Mouse (Mus musculus): ENCODE data around the gene Fcer1g. TPM values are rescaled to one million over a fixed set of nuclear protein-coding genes. Genes with fewer than 3 reads are reported as not detected.

The Fcer1g gene
- polyA plus RNA-seq, 1 experiment from 2014 or later, result 32.0 TPM

DNA sequence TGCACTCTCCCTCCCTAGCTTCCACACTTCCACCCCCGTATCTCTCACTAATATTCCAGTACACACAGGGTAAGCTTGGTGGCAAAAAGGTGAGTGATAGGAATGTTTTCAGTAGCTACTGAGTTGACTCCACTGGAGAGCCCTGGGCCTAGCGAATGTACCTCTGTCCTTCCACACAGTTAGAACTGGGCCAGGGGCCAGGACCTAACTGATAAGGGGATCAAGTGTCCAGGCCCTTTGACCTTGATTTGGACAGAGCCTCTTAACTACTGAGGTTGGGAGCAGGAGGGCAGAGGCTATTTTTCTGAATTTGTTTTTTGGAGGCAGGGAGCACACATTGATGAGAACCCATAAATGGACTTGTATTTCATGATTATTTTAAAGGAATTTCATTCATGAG lies 10.4 kb downstream of the Fcer1g start:
- Histone ChIP-seq H3K4me2 (no peak overlapping the region), H3K27ac (replicated peaks) (no peak overlapping the region), H3K9me3 (replicated peaks) (no peaks in the 10 kb centered on the region), H3K4me1 (peaks cover 18% of the 10 kb centered on the region), H3K27me3 (replicated peaks) (no peaks in the 10 kb centered on the region), H3K36me3 (peaks cover 14% of the 10 kb centered on the region), H3K9ac (replicated peaks) (no peak overlapping the region), H3K4me3 (replicated peaks) (no peak overlapping the region)
- ATAC-seq (ENCODE audit: low FRiP score), result no peak
- 88% methylated on average over 2 of the region's 2 CpGs for WGBS

DNA sequence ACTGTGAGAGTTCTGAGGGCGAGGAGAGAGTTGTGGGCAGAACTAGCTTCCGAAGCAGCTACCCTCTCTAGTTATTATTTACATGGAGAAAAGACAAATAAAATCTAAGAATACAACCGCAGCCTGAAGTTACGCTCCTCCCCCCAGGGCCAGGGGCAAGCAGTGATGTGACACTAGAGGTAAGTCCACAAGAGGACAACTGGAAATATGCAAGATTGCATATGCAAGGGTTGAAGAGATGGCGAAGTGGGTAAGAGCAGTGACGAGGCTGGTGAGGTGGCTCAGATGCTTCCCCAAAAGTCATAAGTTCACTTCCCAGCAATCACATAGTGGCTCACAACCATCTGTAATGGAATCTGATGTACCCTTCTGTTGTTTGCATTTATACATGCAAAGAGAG lies 11.0 kb downstream of the Fcer1g start:
- Histone ChIP-seq H3K9ac (replicated peaks) (no peak overlapping the region), H3K27ac (replicated peaks) (peak overlapping the region; percentile 77), H3K36me3 (peaks cover 19% of the 10 kb centered on the region), H3K4me2 (peak overlapping the region; percentile 90), H3K4me3 (replicated peaks) (peak overlapping the region; percentile 74), H3K9me3 (replicated peaks) (no peaks in the 10 kb centered on the region), H3K27me3 (replicated peaks) (no peaks in the 10 kb centered on the region), H3K4me1 (peaks cover 18% of the 10 kb centered on the region)
- WGBS, result 90% methylated on average over 6 of the region's 6 CpGs
- no peak for ATAC-seq (ENCODE audit: low FRiP score)

DNA sequence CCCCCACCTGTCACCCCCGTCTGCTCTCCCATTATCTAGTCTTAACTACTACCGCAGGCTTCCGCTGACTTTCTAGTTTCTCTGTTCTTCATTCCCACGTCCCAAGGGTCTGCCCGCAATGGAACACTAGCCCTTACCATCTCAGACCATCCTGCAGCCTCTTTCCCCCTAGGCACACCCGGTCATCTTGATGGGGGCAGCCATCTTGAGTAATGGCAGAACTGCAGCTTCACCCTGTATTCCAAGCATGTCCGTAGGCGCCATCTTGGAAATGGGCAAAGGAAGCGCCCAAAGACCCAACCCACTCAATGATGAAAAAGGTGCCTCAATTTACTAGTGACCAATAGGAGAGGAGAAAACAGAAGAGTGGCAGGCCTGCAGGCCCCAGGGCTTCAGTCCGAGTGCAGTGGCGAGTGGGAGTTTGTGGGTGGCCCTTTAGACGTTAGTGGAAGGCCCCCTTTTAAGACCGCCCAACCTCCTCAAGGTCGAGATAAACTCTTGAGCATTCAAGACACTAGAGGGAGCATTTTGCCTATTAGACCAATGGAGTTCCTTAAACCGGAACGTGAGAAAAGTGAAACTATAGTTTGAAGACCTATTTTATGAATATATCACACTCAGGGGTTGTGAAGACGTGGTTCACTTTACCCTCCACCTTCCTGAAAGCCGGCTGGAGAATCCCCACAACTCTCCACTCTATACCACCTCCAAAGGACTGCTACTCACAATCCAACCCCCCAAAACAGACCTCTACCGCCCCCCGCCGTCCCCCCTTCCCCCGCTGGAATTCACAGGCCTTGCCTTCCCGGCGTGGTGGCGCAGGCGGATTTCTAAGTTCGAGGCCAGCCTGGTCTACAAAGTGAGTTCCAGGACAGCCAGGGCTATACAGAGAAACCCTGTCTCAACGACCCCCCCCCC lies 11.7 kb downstream of the Fcer1g start, which contains the start of gene Tomm40l:
TSS of gene Tomm40l (minus strand) at position 277 of the 918 bp plus-strand sequence.
- peak within 1 kb of the TSS; percentile 74 for H3K4me3 ChIP-seq (replicated peaks)
- ATAC-seq (ENCODE audit: low FRiP score), result peak; percentile 95
- WGBS, result 4% methylated on average over 28 of the region's 28 CpGs

DNA sequence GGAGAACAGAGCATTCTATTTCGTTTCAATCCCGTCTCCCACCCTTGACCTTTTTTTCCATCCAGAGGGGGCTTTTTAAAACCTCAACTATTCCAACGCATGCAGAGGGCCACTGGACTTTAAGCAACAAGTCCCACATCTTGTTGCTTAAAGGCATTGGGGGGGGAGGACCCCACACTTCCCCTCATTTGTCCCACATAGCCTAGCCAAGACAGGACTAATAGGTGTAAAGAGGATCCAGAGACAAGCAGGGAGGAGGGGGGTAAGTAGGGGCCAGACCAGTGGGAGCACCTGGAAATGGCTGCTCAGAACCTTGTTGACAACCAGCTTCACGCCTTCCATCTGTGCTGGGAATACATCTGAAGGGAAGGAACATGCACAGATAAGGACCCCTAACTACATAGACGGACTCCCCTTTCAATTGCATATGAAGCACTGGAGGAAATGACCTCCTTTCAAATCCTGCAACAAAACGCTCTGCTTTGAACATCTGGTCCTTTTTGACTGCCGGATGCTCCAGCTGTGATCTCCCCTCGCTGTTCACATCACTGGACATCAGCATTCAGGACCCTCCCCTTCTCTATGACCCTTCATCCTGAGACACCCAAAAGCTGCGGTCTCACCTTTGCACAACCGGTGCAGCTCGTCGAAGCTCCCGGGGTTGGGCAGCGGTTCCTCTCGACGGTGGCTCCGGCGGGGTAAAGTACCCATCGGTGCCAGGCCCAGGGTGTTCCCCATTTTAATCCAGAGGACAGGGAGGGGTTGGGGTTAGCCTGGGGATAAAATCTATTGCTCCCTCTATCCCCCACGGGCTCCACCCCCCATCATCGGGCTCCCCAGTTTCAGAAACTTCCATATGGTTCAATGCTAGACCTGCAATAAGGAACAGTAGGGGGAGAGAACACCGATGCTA lies 12.6 kb downstream of the Fcer1g start:
- Histone ChIP-seq H3K4me1 (peaks cover 18% of the 10 kb centered on the region), H3K4me2 (peak overlapping the region; percentile 90), H3K27ac (replicated peaks) (peak overlapping the region; percentile 81), H3K27me3 (replicated peaks) (no peaks in the 10 kb centered on the region), H3K9ac (replicated peaks) (peak overlapping the region; percentile 66), H3K36me3 (peaks cover 19% of the 10 kb centered on the region), H3K4me3 (replicated peaks) (peak overlapping the region; percentile 74), H3K9me3 (replicated peaks) (no peaks in the 10 kb centered on the region)
- 4% methylated on average over 22 of the region's 22 CpGs for WGBS
- ATAC-seq (ENCODE audit: low FRiP score), result peak; percentile 14

More for the DNA sequence above, 11.7 kb downstream of the Fcer1g start, which contains the start of gene Tomm40l:
- peak within 1 kb of the TSS; percentile 90 for H3K4me2 ChIP-seq
- peak within 1 kb of the TSS; percentile 66 for H3K9ac ChIP-seq (replicated peaks)
- H3K36me3 ChIP-seq, result peaks cover 19% of the 10 kb centered on the region
- peak within 1 kb of the TSS; percentile 81 for H3K27ac ChIP-seq (replicated peaks)
- peaks cover 18% of the 10 kb centered on the region for H3K4me1 ChIP-seq
- H3K27me3 ChIP-seq (replicated peaks), result no peaks in the 10 kb centered on the region
- H3K9me3 ChIP-seq (replicated peaks), result no peaks in the 10 kb centered on the region

DNA sequence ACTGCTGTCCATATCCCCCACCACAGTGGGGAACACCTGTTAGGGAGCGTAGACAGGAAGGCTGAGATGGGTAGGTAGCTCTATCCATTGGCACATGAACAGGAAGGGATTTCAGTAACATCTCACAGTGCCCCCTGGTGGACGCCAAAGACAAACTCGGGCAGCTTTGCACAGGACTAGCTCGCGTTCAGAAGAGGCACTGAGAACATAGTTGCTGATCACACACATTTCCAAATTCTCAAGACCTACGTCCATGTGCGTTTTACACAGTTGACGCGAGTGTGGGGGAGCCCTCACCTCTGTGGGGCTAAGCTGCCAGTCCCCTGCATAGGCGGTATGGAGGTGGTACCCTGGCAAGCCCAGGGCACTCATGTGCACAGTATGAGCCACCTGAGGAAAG lies 13.3 kb downstream of the Fcer1g start:
- Histone ChIP-seq H3K27me3 (replicated peaks) (no peaks in the 10 kb centered on the region), H3K4me1 (peaks cover 18% of the 10 kb centered on the region), H3K4me2 (peak overlapping the region; percentile 90), H3K36me3 (peaks cover 19% of the 10 kb centered on the region), H3K9ac (replicated peaks) (peak overlapping the region; percentile 66), H3K4me3 (replicated peaks) (peak overlapping the region; percentile 74), H3K27ac (replicated peaks) (no peak overlapping the region; the same call in 1 of the 2 replicates), H3K9me3 (replicated peaks) (no peaks in the 10 kb centered on the region)
- WGBS, result 5% methylated on average over 10 of the region's 10 CpGs
- peak; percentile 46 for ATAC-seq (ENCODE audit: low FRiP score)

DNA sequence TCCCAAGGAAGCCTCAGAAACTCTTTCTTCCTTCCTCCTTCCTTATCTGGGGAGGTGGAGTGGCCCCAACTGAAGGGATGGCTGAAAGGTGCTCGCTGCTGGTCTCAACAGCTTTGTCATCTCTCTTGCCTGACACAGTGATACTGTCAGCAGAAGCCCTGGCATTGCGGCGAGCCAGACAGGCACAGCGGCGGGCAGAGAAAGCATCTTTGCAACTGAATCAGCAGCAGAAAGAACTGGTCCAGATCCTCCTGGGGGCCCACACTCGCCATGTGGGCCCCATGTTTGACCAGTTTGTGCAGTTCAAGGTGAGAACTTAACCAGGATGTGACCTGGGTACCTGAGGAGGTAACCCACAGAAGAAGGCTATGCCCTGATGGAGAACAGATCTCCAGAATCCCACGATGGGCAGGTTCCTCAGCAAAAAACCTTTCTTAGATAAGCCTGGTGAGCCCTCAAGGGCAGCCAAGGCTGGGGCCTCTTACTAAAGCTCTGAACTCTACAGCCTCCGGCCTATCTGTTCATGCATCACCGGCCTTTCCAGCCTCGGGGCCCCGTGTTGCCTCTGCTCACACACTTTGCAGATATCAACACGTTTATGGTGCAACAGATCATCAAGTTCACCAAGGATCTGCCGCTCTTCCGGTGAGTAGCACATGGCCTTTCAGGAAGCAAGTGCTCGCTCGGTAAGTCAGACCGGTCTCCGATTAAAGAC lies 17.8 kb downstream of the Fcer1g start:
- Histone ChIP-seq H3K9ac (replicated peaks) (no peak overlapping the region), H3K36me3 (peaks cover 19% of the 10 kb centered on the region)
- 92% methylated on average over 18 of the region's 18 CpGs for WGBS

DNA sequence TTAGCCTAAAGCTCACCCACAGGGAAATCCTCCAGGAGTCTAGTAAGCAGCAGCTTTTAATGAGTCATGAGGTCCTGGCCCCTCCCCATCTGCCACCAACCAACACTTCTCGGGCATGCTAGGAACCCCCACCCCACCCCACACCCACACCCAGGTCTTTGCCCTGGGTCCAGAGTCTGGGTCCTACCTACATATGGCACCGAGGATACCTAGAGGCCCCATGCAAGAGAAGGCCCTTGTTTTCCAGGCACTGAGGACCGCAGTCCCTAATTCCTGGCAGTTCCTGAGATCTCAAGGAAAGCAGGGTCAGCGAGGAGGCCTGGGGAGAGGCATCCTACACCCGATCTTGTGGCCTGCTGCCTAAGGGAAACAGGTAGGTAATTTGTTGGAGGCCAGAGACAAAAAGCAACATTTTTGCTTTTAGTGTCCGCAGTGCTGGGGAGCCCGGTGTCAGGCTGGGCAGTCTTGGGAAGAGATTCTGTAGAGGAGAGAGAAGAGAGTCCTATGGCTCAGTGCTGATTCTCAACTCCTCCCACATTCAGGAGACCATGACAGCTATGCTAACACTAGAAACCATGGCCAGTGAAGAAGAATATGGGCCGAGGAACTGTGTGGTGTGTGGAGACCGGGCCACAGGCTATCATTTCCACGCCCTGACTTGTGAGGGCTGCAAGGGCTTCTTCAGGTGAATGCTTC lies 20.2 kb downstream of the Fcer1g start, which contains the start of gene Nr1i3:
TSS of gene Nr1i3 (plus strand) at position 170 of the 696 bp plus-strand sequence.
- 73% methylated on average over 10 of the region's 10 CpGs for WGBS
- Histone ChIP-seq H3K27ac (replicated peaks) (no peak within 1 kb of the TSS), H3K9ac (replicated peaks) (no peak within 1 kb of the TSS), H3K4me3 (replicated peaks) (no peak within 1 kb of the TSS), H3K4me1 (no peaks in the 10 kb centered on the region), H3K27me3 (replicated peaks) (no peaks in the 10 kb centered on the region), H3K36me3 (peaks cover 7% of the 10 kb centered on the region), H3K4me2 (no peak within 1 kb of the TSS), H3K9me3 (replicated peaks) (no peaks in the 10 kb centered on the region)
- ATAC-seq (ENCODE audit: low FRiP score), result no peak

More for the DNA sequence above, 17.8 kb downstream of the Fcer1g start:
- H3K4me3 ChIP-seq (replicated peaks), result no peak overlapping the region
- no peaks in the 10 kb centered on the region for H3K27me3 ChIP-seq (replicated peaks)
- no peak overlapping the region for H3K4me2 ChIP-seq
- no peak for ATAC-seq (ENCODE audit: low FRiP score)
- H3K9me3 ChIP-seq (replicated peaks), result no peaks in the 10 kb centered on the region
- no peak overlapping the region for H3K27ac ChIP-seq (replicated peaks)
- peaks cover 9% of the 10 kb centered on the region for H3K4me1 ChIP-seq

DNA sequence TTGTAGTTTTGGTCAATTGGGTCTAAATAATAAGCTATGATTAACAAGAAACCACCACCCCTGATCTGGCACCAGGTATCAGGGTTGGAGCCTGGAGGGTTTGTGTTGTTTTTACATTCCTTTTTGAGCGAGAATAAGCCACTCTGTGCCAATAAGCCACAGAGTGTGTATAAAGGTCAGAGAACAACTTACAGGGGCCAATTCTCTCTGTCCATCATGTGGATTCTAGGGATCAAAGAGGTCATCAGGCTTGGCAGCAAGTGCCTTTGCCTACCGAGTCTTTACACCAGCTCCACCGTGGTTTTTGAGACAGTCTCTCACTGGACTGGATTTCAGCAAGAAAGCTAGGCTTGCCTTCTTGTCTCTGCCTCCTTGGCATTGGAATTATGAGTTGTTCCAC lies 21.3 kb downstream of the Fcer1g start:
- no peak overlapping the region for H3K27ac ChIP-seq (replicated peaks)
- no peaks in the 10 kb centered on the region for H3K36me3 ChIP-seq
- H3K9ac ChIP-seq (replicated peaks), result no peak overlapping the region
- no peaks in the 10 kb centered on the region for H3K9me3 ChIP-seq (replicated peaks)
- H3K4me2 ChIP-seq, result no peak overlapping the region
- no peak overlapping the region for H3K4me3 ChIP-seq (replicated peaks)
- H3K27me3 ChIP-seq (replicated peaks), result no peaks in the 10 kb centered on the region
- no peaks in the 10 kb centered on the region for H3K4me1 ChIP-seq
- 66% methylated on average over 3 of the region's 3 CpGs for WGBS
- ATAC-seq (ENCODE audit: low FRiP score), result no peak

DNA sequence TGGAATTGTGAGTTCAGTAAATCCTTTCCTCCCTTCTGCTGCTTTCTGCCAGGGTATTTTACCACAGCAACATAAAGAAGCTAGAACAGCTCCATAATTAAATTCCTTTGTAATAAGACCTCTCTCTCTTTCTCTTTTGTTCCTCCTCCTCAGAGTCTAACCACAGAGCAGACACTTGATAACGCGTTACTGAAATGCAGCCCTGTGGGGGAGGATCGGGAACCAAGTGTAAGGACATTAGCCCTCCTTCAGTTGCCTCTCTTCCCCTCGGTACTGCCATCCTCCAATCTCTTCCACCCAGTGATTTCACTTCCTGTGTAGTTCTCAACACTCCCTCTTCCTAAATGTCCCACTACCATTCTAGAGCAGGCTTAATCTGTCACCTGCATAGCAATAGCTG lies 24.8 kb downstream of the Fcer1g start:
- no peak overlapping the region for H3K27ac ChIP-seq (replicated peaks)
- no peaks in the 10 kb centered on the region for H3K36me3 ChIP-seq
- no peak overlapping the region for H3K4me2 ChIP-seq
- ATAC-seq (ENCODE audit: low FRiP score), result no peak
- WGBS, result 21% methylated on average over 4 of the region's 4 CpGs
- H3K27me3 ChIP-seq (replicated peaks), result no peaks in the 10 kb centered on the region
- H3K9ac ChIP-seq (replicated peaks), result no peak overlapping the region
- H3K4me1 ChIP-seq, result no peaks in the 10 kb centered on the region
- no peaks in the 10 kb centered on the region for H3K9me3 ChIP-seq (replicated peaks)
- H3K4me3 ChIP-seq (replicated peaks), result no peak overlapping the region

DNA sequence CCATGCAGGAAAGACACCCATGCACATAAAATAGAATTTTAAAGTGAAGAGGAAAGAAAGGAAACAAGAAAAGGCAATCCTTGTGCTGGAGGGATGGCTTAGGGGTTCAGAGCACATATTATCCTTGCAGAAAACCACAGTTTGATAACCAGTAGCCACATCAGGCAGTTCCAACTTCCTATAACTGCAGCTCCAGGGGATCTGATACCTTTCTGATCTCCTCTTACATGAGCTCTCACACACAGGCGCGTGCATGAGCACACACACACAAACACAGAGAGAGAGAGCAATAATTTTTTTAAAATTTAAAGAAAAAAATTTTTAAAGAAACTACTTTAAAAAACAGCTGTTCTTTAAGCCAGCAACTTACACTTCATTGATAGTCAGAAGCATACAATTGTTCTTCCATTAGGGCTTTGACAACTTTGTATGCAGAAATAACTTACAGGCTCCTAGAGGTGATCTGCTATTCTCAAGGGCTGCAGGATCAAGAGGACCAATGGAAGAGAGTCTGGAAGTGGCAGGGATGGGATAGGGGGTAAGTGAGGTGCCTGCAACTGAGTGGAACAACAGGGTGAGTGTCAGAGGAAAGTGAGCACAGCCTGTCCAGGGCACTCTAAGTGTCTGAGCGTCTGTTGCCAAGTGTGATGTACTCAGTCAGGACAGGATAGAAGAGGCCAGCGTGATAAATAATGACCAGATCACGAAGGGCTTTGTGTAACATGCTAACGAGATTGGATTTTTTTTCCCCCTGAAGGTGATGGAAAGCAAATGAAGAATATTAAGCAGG lies 28.3 kb downstream of the Fcer1g start:
- WGBS, result 64% methylated on average over 6 of the region's 6 CpGs
- H3K4me3 ChIP-seq (replicated peaks), result no peak overlapping the region
- H3K9ac ChIP-seq (replicated peaks), result no peak overlapping the region
- ATAC-seq (ENCODE audit: low FRiP score), result no peak
- H3K9me3 ChIP-seq (replicated peaks), result no peaks in the 10 kb centered on the region
- H3K36me3 ChIP-seq, result no peaks in the 10 kb centered on the region
- H3K27me3 ChIP-seq (replicated peaks), result no peaks in the 10 kb centered on the region
- no peaks in the 10 kb centered on the region for H3K4me1 ChIP-seq
- no peak overlapping the region for H3K4me2 ChIP-seq
- no peak overlapping the region for H3K27ac ChIP-seq (replicated peaks)

Data from neural tube, embryonic 15.5 days (tissue).